Mouse (Mus musculus): ENCODE measurements around the gene Calm3. TPM values are rescaled to one million over a fixed set of nuclear protein-coding genes. Genes with fewer than 3 reads are reported as not detected.

Gene Calm3
- polyA plus RNA-seq, 1 experiment from 2014 or later = 134 TPM

GRCm38 (mm10) chr7:16919395-16920149 is 4.3 kb downstream of the Calm3 start:
- DNase-seq (ENCODE audit: low spot score) (no peak), ATAC-seq (replicated peaks; ENCODE audit: low FRiP score, low read depth) (no peak)
- Histone ChIP-seq H3K4me3 (replicated peaks; ENCODE audit: low read depth, low read length) (no peak overlapping the region), H3K27ac (no peak overlapping the region), H3K27me3 (ENCODE audit: insufficient read depth, low read length) (no peaks in the 10 kb centered on the region), H3K9ac (ENCODE audit: low read depth, low read length) (0 out of 2 replicates have a peak overlapping the region, but pooled peaks have one; percentile 4), H3K4me1 (replicated peaks; ENCODE audit: insufficient read depth, low read length) (peaks cover 26% of the 10 kb centered on the region), H3K4me2 (ENCODE audit: low read length) (no peak overlapping the region), H3K36me3 (ENCODE audit: insufficient read depth, low read length) (peaks cover 52% of the 10 kb centered on the region), H3K9me3 (replicated peaks; ENCODE audit: low read length) (no peaks in the 10 kb centered on the region)
- WGBS = 79% methylated on average over 13 of the region's 13 CpGs
- no peak for TF ChIP-seq CTCF (IDR thresholded peaks at IDR 0.05; ENCODE audit: low read depth)

GRCm38 (mm10) chr7:16918670-16919069 is 5.2 kb downstream of the Calm3 start:
- H3K4me3 ChIP-seq (replicated peaks; ENCODE audit: low read depth, low read length) = no peak overlapping the region
- no peak overlapping the region for H3K4me2 ChIP-seq (ENCODE audit: low read length)
- no peak overlapping the region for H3K27ac ChIP-seq
- DNase-seq (ENCODE audit: low spot score) = no peak
- no peak for ATAC-seq (replicated peaks; ENCODE audit: low FRiP score, low read depth)
- no peaks in the 10 kb centered on the region for H3K27me3 ChIP-seq (ENCODE audit: insufficient read depth, low read length)
- H3K9me3 ChIP-seq (replicated peaks; ENCODE audit: low read length) = no peaks in the 10 kb centered on the region
- no peak overlapping the region for H3K9ac ChIP-seq (ENCODE audit: low read depth, low read length)
- TF ChIP-seq CTCF (IDR thresholded peaks at IDR 0.05; ENCODE audit: low read depth) = no peak
- peaks cover 26% of the 10 kb centered on the region for H3K4me1 ChIP-seq (replicated peaks; ENCODE audit: insufficient read depth, low read length)
- 62% methylated on average over 3 of the region's 3 CpGs for WGBS
- peaks cover 54% of the 10 kb centered on the region for H3K36me3 ChIP-seq (ENCODE audit: insufficient read depth, low read length)

GRCm38 (mm10) chr7:16918014-16918413 is 5.9 kb downstream of the Calm3 start:
- DNase-seq (ENCODE audit: low spot score) = no peak
- Histone ChIP-seq H3K27ac (no peak overlapping the region), H3K4me1 (replicated peaks; ENCODE audit: insufficient read depth, low read length) (peaks cover 26% of the 10 kb centered on the region), H3K36me3 (ENCODE audit: insufficient read depth, low read length) (peaks cover 54% of the 10 kb centered on the region), H3K4me3 (replicated peaks; ENCODE audit: low read depth, low read length) (no peak overlapping the region), H3K9me3 (replicated peaks; ENCODE audit: low read length) (no peaks in the 10 kb centered on the region), H3K4me2 (ENCODE audit: low read length) (no peak overlapping the region), H3K9ac (ENCODE audit: low read depth, low read length) (no peak overlapping the region), H3K27me3 (ENCODE audit: insufficient read depth, low read length) (no peaks in the 10 kb centered on the region)
- 73% methylated on average over 9 of the region's 9 CpGs for WGBS
- no peak for TF ChIP-seq CTCF (IDR thresholded peaks at IDR 0.05; ENCODE audit: low read depth)
- no peak for ATAC-seq (replicated peaks; ENCODE audit: low FRiP score, low read depth)

GRCm38 (mm10) chr7:16917447-16917846 is 6.5 kb downstream of the Calm3 start:
- no peak overlapping the region for H3K4me2 ChIP-seq (ENCODE audit: low read length)
- WGBS = 63% methylated on average over 11 of the region's 11 CpGs
- H3K4me1 ChIP-seq (replicated peaks; ENCODE audit: insufficient read depth, low read length) = peaks cover 26% of the 10 kb centered on the region
- no peak overlapping the region for H3K9ac ChIP-seq (ENCODE audit: low read depth, low read length)
- no peak for ATAC-seq (replicated peaks; ENCODE audit: low FRiP score, low read depth)
- H3K27ac ChIP-seq = no peak overlapping the region
- no peak for DNase-seq (ENCODE audit: low spot score)
- peaks cover 54% of the 10 kb centered on the region for H3K36me3 ChIP-seq (ENCODE audit: insufficient read depth, low read length)
- no peak for TF ChIP-seq CTCF (IDR thresholded peaks at IDR 0.05; ENCODE audit: low read depth)
- no peaks in the 10 kb centered on the region for H3K9me3 ChIP-seq (replicated peaks; ENCODE audit: low read length)
- no peak overlapping the region for H3K4me3 ChIP-seq (replicated peaks; ENCODE audit: low read depth, low read length)
- H3K27me3 ChIP-seq (ENCODE audit: insufficient read depth, low read length) = no peaks in the 10 kb centered on the region

- WGBS = 78% methylated on average over 30 of the region's 30 CpGs
- Histone ChIP-seq H3K4me2 (ENCODE audit: low read length) (no peak overlapping the region), H3K36me3 (ENCODE audit: insufficient read depth, low read length) (peaks cover 53% of the 10 kb centered on the region), H3K9ac (ENCODE audit: low read depth, low read length) (no peak overlapping the region), H3K27ac (no peak overlapping the region), H3K9me3 (replicated peaks; ENCODE audit: low read length) (no peaks in the 10 kb centered on the region), H3K4me3 (replicated peaks; ENCODE audit: low read depth, low read length) (no peak overlapping the region), H3K27me3 (ENCODE audit: insufficient read depth, low read length) (no peaks in the 10 kb centered on the region), H3K4me1 (replicated peaks; ENCODE audit: insufficient read depth, low read length) (peaks cover 18% of the 10 kb centered on the region)
- no peak for TF ChIP-seq CTCF (IDR thresholded peaks at IDR 0.05; ENCODE audit: low read depth)
- ATAC-seq (replicated peaks; ENCODE audit: low FRiP score, low read depth) (no peak), DNase-seq (ENCODE audit: low spot score) (no peak)
These were observed 7.3 kb downstream of the Calm3 start for GRCm38 (mm10) chr7:16916342-16917265.
